Mouse (Mus musculus) urinary bladder, adult 2 months (tissue): Measurements from ENCODE around the gene Elf3. TPM values are rescaled to one million over a fixed set of nuclear protein-coding genes. Genes with fewer than 3 reads are reported as not detected.
A peak's percentile ranks its signal among the peaks of the same experiment; 100 is the strongest.
"Not testable (repeated sequence)": the region's sequence is repeated elsewhere in the genome, so short reads cannot be mapped to it uniquely, and the experiment has no call there.

ENCODE experiments used
- DNase-seq: peaks from one replicate; pipeline ENCODE4 v3.0.0; 2022; ENCODE audit warnings: low spot score
- polyA plus RNA-seq: library from polyadenylated mRNA; depleted of rRNA; stranded (reverse); fragments of >200 nt; gene quantifications from 2 replicates; pipeline ENCODE4 v1.2.3, GENCODE M21; 2012; rRNA removed

Gene Elf3
- polyA plus RNA-seq, 1 experiment = 50.1 TPM

DNA sequence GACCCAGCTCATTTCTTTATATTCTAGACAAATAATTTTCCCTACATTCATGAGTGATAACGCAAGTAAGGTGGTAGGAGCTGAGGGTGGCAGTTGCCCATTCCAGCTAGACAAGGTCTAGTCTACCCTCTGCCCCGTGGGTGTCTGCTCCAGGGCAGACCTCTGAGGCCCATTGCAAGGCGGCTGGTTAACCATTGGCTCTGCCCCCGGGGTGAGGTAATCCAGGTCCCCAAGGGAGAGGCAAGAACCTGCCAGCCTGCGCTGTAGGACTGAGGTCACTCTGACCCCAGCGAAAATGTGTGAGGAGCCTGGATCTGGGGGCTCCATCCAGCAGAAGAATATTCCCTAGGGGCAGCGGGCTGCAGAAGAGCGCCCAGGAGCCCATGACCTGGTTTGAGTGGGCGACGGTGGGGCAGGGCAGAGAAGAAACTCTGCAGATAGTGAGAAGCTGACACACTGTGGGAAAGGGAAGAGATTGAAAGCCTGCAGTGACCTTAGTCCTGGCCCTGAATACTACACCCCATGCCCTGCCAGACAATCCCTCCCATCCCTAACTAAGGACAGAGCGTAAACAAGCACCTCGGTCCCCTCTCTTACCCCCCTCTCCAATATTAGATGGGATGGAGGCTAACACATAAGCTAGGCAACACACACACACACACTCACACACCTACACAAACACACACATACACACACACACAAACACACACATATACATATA, 21.1 kb downstream of the Elf3 start:
- no peak for DNase-seq

DNA sequence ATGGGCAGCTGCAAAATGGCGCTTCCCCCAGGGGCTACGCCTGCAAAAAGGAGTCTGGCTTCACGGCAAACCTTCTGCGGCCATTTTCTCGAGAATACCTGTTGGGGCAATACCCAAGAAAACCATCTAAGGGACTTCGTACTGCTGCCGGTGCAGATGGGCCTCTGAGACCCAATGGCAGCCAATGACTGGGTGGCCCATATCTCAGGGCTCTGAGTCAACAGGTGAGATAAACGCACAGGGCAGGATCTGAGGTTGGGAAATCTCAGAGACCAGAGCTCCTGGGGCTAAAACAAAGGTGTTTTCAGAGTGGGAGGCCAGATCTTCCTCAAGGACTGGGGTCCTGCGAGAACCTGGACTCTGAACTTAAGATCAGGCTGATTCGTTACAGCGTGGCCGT, 23.6 kb downstream of the Elf3 start:
- DNase-seq = no peak

DNA sequence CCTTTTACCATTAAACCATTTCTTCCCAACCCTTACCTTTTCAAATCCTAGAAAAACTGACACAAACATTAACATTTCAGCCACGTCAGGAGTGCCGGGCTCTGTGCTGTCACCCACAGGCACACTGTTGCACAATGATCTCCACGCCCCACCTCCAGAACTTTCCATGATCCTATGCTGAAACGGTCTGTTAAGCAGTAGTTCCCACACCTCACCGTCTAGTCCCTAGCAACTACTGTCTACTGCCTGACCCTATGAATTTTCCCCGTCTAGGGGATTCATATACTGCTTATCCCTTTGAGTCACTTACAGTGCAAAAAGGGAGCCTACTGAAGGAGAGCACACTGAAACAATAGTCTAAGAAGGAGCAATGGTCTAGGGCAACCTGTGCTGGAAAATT, 24.4 kb downstream of the Elf3 start:
- no peak for DNase-seq

DNA sequence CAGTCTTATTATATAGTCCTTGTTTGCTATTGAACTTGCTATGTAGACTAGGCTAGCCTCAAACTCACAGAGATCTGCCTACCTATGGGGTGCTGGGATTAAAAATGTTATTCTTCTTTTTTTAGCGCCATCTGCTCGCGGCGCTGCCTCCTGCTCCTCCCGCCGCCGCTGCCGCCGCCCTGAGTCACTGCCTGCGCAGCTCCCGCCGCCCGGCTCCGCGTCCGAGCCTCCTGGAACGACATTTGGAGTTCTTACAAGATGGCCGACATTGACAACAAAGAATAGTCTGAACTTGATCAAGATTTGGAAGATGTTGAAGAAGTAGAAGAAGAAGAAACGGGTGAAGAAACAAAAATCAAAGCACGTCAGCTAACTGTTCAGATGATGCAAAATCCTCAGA, 26.5 kb downstream of the Elf3 start:
- DNase-seq = not testable (repeated sequence)

DNA sequence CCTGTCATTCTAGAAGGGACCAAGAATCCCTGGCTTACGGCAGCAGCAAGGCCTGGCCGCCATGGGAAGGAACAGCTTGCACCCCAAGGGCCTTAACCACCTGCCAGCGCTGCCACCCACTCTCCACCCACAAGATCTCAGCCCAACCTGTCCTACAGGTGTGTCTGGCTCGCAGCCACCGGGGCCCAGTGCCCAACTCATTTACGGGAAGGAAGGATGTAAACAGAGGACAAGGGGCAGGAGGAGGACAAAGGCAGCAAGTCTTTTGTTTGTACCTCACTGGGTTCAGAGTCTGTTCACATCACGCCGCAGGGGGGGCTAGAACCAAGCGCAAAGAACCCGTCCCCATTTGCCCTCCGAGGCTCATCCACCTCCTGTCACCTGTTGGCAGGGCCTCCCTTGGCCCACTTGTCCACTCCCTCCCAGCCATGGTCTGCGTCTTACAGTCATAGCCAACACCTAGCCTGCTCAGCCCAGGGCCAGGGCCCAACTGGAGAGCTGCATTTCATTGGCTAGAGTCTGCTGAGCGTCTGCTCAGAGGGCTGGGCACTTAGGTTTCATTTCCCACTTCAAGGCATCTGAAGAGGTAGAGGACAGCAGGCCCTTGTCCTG, 30.9 kb downstream of the Elf3 start:
- peak; percentile 47 for DNase-seq

DNA sequence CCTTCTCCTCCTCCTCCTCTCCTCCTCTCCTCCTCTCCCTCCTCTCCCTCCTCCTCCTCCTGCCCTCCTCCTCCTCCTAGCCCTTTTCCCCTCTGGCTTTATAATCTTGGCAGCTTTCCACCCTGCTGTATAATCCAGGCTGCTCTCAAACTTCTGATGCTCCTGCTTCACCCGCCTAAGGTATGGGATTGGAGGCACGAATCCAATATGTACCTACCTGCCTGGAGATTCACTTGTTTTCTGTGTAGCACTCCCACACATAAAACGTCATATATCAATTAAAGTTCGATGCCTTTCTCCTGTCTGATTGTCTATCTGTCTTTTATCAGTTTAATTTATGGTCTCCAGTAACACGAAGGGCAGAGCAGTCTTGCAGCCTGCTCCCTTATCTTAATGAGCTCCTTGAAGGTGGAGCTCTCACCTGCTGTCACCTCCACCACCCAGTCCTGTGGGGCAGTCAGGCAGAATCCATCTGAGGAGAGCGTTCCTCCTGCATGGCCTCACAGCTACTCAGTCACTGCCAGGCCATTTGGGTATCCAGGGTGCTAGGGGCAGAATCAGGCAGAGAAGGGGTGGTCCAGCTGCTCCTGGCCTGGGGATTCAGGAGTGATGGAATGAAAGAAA, 33.3 kb downstream of the Elf3 start:
- DNase-seq = no peak

DNA sequence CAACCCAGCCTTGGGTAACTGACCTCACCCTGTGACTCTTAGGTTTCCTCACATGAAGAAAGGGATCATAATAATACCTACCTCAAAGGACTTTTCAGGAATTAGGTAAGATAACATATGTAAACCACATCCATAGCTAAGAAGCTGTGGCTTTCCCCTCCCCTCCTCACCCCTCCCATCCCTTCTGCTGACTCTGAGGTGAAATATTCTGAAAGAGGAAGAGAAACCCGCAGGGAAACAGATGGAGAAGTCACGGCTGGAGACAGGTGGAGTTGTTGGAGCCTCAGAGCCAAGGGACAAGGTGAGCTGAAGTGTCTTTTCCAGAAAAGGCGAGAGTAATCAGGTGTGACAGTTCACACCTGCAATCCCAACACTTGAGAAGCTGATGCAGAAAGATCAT, 34.2 kb downstream of the Elf3 start:
- no peak for DNase-seq

DNA sequence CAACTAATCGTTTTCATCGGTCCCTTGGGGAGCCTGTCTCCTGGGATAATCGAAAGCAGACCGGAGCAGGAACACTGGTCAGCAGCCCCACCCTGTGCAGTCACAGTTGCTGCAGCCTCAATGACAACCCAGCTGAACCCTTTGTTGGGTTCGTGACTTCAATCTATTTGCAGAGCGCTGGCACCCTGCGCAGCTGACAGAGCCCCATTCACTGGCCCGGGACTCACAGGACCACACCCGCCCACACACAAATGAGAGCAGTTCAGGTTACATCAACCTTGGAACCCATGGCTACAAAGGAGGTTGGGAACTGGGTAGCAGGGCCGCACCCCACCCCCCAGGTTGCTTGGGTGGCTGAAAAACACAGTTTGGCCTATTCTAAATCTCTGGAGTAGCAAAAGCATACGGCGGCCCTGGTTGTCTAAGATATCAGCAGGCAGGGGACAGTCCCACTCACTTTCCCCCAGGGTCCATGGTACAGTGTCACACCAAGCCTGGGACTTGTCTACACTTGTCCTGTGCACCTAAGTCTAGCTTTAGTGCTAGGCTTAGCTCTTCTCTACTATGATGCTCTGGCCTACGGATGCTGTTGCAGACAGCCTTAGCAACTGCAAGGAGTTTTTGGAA, 40.6 kb downstream of the Elf3 start:
- no peak for DNase-seq

DNA sequence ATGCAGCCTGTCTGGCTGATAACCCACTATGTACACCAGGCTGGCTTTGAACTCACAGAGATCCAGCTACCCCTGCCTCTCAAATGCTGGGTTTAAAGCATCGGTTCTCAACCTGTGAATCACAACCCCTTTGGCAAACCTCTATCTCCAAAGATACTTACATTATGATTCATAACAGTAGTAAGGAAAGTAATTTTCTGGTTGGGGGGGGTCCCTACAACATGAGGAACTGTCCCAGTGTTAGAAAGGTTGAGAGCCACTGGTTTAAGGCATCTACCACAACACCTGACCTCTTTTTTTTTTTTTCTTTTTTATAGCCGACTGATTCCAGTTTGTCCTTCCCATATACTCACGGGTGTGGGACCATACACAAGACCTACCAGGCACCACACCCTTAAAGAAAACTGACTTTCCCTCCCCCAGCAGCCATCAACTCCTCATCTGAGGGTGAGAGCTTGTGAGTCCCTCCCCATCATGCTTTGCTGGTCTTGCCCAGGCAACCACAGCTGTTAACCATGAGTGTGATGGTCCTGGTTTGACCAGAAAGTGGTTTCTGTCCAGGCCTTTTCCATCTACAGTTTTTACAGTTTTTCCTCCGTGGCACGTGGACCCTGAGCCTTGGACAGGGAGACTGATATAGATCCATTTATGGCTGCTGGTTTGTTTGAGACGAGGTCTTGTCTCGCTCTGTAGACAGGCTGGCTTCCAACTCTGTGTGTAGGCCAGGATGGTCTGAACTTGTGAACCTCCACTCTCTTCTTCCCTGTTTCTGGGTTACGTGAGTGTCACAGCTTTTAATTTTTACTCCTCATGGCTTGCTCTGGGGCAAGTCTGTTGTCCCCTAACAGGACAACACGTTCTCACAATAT, 44.4 kb downstream of the Elf3 start:
- DNase-seq = no peak

DNA sequence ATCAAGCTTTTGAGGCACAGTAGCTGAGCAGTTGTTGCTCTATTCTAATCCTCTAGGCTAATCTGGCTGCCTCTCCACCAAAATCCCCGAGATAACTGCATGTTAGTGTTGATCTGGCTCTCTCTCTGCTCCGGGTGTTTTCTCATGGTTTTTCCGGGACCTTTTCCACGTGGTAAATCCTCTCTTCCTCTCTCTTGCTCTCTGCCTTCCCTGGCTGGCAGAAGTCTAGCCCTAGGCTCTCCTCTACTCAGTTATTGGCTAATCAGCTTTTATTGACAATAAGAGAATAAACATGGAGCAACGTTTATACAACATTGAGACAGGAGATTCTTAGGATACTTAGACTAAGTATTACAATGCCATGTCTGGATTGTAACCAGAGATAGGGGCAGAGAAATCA, 47.9 kb downstream of the Elf3 start:
- no peak for DNase-seq

DNA sequence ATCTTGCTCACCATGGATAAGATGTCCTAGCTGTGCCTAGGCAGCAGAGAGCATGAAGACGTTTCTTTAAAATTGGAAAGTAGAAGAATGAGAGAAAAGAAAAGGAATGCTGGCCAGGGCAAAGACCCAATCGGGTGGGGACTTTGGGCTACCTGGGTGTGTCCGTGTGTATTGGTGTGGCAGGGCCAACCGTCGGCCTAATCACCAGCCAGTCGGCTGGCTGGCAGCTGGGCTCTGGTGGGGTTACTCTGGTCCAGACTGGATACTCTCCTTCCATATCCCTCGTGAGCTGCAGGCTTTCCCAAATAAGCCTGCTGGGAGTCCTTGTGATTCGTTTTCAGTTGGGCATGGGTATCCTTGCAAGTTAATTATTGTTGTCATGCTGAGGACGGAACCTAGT, 49.7 kb downstream of the Elf3 start:
- DNase-seq = no peak

DNA sequence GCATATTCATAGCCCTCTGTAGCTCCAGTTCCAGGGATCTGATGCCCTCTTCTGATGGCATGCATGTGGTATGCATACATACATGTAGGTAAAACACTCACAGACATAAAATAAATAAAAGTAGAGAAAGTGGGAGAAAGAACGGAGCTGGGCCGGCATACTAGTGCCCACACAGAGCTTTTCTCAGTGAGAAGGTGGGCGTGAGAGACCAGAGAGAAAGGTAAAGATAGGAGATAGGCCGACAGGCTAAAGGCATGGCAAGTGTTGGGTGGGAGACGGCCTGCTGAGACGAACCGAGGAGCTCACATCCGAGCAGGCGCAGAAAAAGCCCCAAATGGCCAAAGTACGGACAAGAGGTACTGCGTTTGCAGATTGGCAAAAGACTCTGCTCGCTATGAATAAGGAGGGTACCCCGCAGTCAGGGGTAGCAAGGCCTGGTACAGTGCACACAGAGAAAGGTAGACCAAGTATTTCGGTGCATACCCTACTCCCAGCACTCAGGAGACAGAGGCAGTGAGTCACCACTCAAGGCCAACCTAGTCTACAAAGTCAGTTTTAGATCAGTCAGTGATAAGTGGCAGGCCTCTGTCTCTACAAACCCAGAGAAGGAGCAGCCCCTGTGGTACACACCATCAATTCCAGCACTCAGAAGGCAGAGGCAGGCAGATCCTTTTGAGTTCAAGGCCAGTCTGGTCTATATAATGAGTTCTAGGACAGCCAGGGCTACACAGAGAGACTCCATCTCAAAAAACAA, 51.6 kb downstream of the Elf3 start:
- DNase-seq = no peak

DNA sequence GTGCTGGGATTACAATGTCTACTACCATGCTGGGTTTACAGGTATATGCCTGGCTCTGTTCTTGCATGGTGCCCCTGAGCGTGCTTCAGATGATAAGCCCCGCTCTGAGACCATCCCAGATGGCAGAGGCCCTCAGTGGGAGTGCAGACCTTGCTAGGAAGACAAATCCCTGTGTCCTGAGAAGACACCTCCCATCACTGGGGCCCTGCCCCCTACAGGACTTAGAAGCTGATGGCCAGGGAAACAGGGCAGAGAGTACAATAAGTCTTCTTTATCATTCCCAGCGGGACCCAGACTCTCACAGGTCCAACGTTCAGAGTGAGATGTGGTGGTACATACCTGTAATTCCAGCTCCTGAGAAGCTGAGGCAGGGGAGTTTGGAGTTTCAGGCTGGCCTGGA, 53.1 kb downstream of the Elf3 start:
- no peak for DNase-seq

DNA sequence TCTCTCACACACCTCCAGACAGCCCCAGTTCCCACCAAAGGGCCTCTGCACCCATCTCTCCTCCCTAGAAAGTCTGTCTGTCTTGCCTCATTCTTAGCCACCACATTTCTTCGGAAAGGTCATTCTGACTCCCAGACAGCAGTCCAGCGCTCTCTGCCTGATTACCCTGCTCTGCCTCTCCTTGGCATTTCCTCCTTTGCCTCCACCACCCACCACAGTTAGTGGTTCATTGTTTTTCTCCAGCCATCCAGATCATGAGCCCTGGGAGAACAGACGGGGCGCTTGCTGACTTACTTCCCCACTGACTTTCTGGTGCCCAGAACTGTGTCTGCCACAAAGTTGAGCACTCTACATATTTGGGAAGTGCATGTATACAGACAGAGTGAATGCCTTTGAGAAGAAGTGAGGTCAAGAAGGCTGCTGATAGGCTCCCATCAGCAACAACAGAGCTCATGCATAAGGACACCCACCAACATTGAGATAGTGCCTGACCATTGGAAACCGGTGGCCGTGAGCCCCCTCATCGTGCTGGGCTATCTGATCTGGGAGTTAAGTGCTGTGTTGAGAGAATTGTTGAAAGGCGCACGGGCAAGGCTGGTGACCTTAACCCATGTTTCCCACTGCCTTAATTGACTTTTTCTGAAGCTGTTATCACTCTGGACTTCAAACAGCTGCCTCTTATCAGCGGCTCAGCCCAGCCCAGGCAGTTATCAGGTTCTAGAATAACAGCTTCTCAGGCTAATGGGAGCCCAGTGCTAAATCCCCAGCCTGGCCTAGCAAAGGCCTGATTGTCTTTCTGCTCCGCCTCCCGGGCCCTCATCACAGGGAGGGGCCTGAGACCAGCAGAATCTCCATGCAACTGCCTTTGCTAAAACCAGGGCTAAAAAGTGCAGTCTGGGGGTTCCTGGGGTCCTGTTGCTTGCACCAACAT, 53.9 kb downstream of the Elf3 start:
- no peak for DNase-seq

Other genes with a start within 250 kb of the Elf3 start
- gene Lgr6, start 153.3 kb downstream of the Elf3 start, polyA plus RNA-seq = 0.34 and 0.55 TPM in 2 replicates
- gene Ptpn7, start 125.9 kb downstream of the Elf3 start, polyA plus RNA-seq = 2.6 and 2.7 TPM in 2 replicates
- gene Arl8a, start 111.7 kb downstream of the Elf3 start, polyA plus RNA-seq = 115 and 118 TPM in 2 replicates
- gene Gpr37l1, start 90.9 kb downstream of the Elf3 start, polyA plus RNA-seq = 6.8 and 7.3 TPM in 2 replicates
- gene Rnpep, start 25.5 kb upstream of the Elf3 start, polyA plus RNA-seq = 46.6 and 55.6 TPM in 2 replicates
- 80.8 and 92.8 TPM in 2 replicates for gene Timm17a, start 55.2 kb upstream of the Elf3 start, polyA plus RNA-seq
- gene Lmod1, start 66.2 kb upstream of the Elf3 start, polyA plus RNA-seq = 146 and 250 TPM in 2 replicates
- gene Shisa4, start 116.7 kb upstream of the Elf3 start, polyA plus RNA-seq = 16.8 and 17.7 TPM in 2 replicates
- gene Ipo9, start 171.9 kb upstream of the Elf3 start, polyA plus RNA-seq = 42.4 and 47.8 TPM in 2 replicates